Mouse (Mus musculus) hindlimb bud, embryonic 11.5 days (tissue): ENCODE measurements around the gene Slc39a1.
"Not testable (repeated sequence)": the region's sequence is repeated elsewhere in the genome, so short reads cannot be mapped to it uniquely, and the experiment has no call there.

Experiments used
- DNase-seq: peaks from one replicate; pipeline ENCODE4 v3.0.0-alpha.2; 2012; ENCODE audit warnings: low read depth, low spot score; ENCODE audit errors: extremely low spot score

The Slc39a1 gene

DNA sequence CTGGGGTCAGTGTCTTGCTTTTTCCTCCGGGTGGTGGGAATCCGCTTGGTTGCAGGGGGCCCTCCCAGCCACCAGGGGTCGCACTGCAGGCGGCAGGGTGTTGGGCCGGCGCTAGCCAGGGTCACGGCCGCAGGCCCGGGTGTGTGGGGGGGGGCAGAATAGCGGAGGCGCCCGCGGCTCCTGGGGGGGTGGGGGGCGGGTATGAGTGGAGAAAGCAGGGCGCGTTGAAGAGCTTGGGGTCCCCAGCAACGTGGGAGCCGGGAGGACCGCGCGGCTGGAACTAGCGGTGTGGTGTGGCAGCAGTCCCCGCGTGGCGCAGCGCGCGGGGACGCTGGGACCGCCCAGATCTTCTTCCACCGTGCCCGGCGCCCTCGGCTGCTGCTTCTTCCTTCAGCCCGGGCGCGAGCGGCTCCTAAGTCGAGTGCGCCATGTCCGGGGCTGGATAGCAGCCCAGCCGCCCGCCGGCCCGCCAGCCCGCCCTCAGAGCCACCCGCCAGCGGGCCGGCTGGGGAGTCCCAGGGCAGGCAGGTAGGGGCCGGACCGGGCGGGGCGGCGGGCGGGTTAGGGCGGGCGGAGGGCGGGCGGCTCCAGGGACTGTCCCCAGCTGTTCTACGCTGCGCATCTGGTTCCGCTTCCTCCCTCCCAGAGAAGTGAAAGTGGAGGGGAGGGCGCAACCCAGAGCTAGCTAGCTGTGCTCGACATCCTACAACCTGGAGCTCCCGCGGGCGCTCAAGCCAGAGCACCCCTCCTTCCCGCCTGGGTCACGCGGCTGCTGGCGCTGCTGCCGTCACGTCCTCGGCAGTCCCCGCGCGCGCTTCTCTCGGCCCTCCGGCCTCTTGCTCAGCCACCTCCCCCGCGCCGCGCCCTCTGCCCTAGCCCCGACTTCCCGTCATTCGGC, 17.3 kb downstream of the Slc39a1 start, which contains the start of gene Dennd4b:
Gene Dennd4b, plus strand, starts transcription at position 152 of the 898 bp plus-strand sequence.
- peak; percentile 47 for DNase-seq

DNA sequence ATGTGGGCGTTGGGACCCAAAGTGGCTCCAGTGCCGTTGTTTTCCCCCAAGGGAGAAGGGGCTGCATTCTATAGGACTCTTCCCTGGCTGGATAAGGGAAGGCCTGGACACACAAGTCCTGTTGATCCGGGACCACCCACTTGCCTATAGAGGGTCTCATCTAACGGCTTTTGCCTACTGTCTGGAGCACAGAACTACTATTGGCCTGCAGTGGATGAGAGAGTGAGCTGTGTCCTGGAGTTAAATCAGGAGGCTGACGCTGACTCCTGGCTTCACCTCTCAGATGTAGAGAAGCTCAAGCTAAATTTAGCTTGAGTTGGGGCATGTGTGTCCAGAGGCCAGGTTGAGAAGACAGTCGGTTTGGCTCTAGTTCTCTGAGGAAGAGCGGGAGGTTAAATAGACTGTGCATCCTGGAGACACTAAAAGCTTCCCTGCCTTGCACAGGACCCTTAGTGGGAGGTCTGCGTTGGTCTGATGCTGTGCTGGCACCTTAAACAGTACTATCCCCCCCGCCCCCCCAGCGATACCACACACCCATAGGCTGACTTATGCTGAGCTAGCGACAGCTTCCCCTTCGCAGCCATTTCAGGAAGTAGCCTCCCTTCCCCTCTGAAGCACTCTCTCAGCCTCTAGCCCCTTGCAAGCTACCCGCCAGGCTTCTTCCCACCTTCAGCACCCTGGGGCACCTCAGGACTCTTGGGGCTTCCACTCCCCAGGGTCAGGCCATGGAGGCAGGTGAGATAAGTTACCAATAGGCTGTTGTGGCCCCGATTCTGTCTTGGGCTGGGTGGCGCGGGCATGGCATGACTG, 18.2 kb downstream of the Slc39a1 start:
- peak; percentile 24 for DNase-seq

DNA sequence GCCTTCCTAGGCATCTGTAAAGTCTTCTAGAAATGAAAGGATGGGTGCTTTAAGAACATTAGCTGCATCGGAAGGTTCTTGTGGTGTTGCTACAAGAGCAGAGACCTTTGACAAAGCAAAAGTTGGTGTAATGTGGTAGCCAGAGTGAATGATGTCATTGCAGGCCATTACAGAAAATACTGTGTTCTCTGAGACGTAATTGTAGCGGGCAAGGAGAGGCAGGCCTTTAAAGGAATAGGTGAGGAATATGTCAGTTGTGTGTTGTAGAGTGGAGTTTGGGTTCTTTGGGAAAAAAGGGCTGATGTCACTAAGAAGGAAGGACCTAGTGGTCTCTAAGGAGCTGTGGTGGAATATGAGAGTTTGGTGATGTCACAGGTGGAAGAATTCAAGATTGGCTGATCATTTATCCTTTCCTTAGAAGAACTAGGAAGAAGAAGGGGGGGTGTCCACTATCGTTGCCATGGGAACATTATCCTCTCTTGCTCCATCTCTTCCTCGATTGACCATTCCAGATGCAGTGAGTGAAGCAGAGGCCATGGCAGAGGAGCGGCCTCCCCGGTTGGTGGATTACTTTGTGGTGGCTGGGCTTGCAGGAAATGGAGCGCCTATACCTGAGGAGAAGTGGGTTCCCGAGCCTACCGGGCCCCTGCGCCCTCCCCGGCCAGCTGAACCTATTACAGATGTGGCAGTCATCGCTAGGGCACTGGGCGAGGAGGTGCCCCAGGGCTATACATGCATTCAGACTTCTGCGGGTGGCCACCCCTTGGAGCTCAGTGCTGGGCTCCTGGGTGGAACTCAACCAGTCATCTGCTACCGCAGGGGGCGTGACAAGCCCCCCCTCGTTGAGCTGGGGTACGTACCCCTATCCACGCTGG, 19.2 kb downstream of the Slc39a1 start:
- no peak for DNase-seq

DNA sequence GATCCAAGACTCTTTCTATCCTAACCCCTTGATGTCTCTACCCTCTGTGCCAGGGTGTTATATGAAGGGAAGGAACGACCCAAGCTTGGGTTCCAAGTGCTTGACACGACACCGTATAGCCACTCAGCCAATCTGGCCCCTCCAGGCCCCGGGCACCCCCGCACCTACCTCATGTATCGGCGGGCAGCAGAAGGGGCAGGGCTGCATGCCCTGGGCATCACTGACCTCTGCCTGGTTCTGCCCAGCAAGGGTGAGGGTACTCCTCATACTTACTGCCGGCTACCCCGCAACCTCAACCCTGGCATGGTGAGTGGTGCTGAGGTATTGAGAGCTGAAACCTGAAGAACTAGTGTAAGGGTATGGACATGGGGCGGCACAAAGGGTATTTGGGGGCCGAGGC, 20.2 kb downstream of the Slc39a1 start:
- DNase-seq, result no peak

DNA sequence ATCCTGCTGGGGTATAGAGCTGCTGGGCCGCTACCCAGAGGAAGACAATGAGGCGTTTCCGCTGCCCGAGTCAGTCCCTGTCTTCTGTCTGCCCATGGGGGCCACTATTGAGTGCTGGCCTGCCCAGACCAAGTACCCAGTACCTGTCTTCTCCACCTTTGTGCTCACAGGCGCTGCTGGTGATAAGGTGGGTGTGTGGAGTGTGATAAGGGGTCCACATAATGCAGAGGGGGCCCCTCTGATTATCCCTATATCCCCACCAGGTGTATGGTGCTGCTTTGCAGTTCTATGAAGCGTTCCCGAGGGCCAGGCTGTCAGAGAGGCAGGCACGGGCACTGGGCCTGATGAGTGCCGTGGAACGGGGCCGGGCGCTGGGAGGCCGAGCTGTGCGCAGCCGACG, 21.0 kb downstream of the Slc39a1 start:
- DNase-seq, result no peak

DNA sequence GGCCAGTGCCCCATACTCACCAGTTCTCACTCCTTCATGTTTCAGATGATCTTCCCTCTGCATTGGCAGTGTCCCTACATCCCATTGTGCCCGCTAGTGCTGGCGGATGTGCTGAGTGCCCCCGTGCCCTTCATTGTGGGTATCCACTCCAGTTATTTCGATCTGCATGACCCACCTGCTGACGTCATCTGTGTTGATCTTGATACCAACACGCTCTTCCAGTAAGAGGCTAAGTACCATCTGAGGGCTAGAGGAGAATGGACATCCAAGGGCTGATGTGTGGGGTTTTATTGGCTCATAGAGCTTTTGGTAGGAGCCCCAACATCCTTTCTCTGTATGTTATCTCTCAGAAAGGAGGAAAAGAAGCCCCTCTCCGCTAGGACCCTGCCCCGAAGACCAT, 22.8 kb downstream of the Slc39a1 start:
- DNase-seq, result no peak

DNA sequence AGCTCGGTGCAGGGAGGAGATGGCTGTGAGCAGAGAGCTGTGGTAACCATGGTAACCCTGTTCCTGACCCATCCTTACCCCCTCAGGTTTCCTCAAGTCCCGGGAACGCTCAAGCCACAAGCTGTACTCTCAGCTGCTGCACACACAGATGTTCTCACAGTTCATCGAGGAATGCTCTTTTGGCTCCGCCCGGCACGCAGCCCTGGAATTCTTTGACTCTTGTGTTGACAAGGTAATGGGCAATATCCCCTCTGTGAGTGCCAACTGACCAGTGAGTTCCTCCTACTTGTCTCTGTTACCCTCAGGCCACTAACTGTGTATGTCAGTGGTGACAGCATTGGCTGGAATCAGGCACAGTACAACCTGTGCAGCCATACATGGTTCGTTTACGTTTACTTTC, 24.2 kb downstream of the Slc39a1 start:
- no peak for DNase-seq

DNA sequence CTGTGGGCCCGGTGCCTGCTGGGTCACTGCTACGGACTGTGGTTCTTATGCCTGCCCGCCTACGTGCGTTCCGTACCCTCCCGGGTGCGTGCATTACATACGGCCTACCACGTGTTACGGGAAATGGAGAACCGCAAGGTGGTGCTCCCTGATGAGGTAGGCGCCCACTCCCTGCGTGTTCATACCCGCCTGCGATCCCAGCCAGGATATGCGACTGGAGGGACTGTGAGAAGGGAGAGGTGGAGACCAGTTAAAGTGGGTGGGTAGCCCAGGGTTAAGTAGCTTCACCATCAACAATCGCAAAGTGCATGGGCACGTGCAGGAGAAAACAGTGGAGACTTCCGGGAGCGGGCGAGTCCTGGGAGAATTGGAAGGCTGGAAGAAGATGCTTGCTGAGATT, 25.9 kb downstream of the Slc39a1 start:
- DNase-seq, result no peak

DNA sequence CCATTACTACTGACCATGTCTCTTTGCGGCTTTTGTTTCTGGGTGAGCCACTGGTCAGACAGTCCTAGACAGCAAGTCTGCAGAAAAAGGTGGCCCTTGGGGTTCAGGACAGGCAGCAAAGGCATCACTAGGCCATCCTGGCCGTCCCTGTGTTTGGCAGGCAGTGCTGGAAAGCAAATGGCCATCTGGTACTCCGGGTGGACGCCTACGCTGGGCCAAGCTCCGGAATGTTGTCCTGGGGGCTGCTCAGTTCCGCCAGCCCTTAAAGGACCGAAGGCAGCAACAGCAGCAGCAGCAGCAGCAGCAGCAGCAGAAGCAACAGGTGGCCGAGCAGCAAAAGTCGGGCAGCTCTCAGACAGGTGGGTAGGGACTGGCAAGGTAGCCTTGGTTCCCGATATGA, 27.3 kb downstream of the Slc39a1 start:
- no peak for DNase-seq

DNA sequence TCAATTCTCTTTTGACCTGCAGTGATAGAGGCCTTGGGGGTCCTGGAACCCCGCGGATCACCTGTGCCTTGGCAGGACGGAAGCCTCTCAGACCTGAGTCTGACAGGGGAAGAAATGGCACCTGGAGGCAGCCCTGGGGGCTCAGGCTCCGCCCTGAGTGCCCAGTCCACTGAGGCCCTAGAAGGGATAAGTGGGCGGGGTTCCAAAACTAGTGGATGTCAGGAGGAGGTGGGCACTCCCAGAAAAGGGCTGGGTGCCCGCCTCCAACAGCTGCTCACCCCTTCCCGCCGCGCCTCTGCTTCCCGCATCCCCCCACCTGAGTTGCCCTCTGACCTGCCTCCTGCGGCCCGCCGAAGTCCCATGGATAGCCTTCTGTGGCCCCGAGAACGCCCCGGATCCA, 28.9 kb downstream of the Slc39a1 start:
- DNase-seq, result no peak

DNA sequence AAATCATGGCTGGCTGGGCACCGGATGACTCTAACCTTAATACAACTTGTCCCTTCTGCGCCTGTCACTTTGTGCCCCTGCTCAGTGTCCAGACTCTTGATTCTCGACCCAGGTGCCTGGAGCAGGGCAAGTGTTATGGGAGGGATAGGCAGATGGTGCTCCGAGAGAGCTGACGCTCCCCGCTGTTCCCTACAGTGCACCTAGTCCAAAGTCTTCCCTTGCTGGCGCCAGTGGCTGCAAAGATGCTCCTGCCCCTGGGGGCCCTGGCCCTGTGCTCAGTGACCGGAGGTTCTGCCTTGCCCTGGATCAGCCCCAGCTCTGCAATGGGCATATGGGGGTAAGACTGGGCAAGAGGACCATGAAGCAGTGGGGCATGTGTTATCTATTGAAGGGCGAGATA, 29.8 kb downstream of the Slc39a1 start:
- DNase-seq, result no peak

DNA sequence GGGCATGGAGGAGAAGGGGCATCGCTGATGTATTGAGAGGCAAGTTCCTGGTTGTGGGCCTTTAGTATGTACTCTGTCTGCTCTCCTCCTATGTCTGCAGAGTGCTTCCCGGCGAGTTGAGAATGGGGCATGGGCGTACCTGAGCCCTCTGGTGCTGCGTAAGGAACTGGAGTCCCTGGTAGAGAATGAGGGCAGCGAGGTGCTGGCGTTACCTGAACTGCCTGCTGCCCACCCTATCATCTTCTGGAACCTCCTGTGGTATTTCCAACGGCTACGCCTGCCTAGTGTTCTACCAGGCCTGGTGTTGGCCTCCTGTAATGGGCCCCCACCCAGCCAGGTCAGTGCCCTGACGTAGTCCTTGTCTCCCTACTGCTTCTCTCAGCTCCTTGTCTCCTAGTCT, 30.2 kb downstream of the Slc39a1 start:
- DNase-seq, result no peak

DNA sequence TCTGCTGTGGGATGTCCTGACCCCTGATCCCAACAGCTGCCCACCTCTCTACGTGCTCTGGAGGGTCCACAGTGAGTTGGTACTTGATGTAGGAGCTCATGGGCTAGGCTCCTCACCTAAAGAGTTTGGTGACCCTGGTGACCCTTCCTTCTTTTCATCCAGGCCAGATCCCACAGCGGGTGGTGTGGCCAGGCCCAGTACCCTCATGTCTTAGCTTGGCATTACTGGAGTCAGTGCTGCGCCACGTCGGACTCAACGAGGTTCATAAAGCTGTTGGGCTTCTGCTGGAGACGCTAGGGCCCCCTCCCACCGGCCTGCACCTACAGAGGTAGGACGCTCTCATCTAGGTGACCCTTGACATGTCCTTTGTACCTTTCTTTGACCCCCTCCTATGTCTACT, 31.2 kb downstream of the Slc39a1 start:
- DNase-seq, result no peak

DNA sequence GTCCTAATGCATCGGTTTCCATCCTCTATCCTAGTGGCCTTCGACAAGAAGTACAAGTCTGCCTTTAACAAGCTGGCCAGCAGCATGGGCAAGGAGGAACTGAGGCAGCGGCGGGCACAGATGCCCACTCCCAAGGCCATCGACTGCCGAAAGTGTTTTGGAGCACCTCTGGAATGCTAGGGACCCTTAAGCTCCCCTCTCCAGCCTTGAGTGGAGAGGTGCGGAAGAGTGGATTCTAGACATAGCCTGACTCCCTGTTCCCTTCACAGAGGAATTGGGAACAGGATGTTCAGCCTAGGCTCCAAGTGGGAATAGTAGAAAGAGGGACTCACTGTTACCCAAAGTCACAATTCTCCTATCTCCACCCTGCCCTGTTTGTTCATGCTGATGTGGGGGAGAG, 31.8 kb downstream of the Slc39a1 start:
- DNase-seq, result no peak

DNA sequence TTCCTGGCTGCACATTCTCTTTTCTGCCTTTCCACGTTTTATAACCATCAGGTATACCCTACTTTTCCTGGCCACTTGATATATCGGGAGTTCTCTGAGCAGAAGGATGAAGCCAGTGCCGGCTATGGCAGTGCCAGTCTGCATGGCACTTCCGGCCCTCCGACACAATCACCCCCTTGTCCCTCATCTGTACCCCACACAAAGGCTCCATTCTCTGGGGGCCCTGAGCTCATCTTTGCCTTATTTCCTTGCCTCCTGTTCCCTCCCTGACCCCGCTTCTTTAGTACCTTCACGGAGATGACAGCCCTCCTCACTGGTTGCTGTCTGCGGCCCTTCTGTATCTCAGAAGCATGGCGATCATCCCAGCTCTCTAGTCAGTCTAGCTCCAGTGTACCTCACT, 32.7 kb downstream of the Slc39a1 start:
- no peak for DNase-seq

DNA sequence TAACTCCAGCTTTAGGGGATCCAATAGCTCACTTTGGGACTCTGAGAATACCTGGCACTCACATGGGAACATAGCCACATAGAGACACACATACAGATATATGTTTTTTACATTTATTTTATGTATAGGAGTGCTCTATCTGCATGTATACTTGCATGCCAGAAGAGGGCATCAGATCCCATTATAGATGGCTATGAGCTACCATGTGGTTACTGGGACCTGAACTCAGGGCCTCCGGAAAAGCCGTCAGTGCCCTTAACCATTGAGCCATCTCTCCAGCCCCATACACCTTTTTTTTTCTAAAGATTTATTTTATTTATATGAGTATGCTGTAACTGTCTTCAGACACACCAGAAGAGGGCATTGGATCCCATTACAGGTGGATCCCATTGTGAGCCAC, 36.2 kb downstream of the Slc39a1 start:
- no peak for DNase-seq

DNA sequence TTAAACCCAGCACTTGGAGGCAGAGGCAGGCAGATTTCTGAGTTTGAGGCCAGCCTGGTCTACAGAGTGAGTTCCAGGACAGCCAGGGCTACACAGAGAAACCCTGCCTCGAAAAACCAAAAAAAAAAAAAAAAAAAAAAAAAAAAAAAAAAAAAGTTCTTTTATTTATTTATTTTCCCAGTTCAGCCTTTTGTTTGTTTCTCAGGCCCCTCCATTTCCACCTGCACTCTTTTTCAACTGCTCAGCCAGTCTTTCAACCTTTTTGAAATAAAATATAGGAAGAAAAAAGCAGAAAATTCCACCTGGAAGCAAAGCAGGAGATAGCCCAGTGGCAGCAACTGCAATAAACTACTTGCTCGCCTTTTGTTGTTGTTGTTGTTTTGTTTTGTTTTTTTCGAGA, 41.4 kb downstream of the Slc39a1 start:
- not testable (repeated sequence) for DNase-seq

DNA sequence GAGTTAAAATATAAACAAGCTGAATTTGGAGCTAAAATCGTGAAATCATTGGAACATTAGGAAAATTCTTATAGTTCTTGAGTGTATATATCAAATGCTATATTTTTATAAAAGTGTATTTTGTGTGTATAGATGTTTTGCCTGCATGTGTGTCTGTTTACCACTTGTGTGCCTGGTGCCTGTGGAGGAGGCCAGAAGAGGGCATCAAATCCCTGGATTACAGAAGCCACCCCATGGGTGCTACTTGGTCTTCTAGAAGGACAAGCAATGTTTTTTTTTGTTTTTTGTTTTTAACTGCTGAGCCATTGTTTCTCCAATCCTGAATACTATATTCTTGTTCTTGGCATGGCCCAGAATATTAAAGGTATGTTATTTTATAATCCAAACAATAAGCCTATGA, 42.6 kb downstream of the Slc39a1 start:
- DNase-seq, result no peak

DNA sequence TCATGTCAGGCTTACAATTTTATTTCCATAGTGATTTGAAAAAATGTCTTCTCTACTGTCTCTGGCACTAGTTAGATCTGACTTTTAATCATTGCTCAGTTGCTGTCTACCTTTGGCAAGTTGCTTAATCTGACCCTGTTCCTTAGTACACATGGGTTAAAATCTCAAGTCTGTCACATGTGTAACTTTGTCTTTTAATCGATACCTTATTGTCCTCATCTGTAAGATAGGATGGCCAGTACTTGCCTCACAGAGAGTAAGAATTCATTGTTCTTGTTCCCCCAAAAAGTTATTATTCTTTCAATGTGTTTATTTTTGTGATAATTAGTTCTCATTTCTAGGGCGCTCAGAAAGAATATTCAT, 44.0 kb downstream of the Slc39a1 start:
- no peak for DNase-seq

DNA sequence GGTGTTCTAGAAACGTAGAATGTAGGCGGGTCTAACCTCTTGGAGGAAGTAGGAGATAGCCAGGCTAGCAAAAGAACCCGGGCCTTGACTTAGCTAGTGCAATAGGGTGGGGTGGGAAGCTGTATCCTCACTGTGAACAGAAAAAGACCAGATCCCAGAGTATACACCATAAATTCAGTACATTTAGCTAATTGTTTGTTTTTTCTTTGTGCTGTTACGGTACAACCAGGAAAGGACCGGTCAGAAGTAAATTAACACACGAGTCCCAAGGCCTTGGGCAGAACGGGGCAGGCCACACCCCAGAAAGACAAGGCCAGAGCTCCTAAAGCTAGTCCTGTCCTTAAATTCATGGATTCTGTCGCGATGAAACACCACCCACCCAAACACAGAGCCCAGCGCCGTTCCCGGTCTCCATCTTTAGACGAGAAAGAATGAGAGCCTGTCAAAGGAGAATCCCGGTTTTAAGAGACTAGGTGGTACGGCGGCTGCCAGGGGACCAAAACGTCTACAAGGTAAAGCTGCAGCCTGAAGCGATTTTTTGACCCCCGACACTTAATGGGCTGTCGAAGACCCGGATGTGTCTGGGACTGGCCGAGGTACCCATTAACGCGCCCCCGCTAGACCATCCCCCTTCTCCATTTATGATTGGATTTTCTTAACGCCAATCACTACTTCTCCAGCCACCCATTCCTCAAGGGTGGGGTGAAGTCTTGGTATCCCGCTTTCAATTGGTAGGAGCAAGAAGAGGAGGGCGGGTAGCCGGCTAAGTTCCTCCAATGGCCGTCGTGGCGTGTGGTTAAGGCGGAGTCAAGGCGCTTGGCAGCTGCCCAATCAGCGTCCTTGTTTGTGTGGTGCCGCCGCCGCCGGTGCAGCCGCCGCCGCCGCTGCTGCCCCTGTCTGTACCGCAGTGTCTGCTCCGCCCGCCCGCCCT, 44.6 kb downstream of the Slc39a1 start, which contains the start of gene Gatad2b:
Gene Gatad2b, plus strand, starts transcription at position 834 of the 931 bp plus-strand sequence.
- peak; percentile 99 for DNase-seq
